Mouse (Mus musculus) ES-E14 (cell line): ENCODE data around the gene Tram2. TPM values are rescaled to one million over a fixed set of nuclear protein-coding genes. Genes with fewer than 3 reads are reported as not detected.

Source experiments
- DNase-seq: peaks from one replicate; pipeline ENCODE4 v3.0.0-alpha.2; 2013; ENCODE audit warnings: low read depth, low spot score
- H3K27ac ChIP-seq: 2 replicates; pipeline ENCODE4 v1.5.1; 2012; ENCODE audit warnings: low read depth, mild to moderate bottlenecking, low read length, moderate library complexity, mixed read lengths; ENCODE audit not compliant: poor library complexity, insufficient read depth, severe bottlenecking
- H3K36me3 ChIP-seq: 2 replicates; pipeline ENCODE4 v1.6.1; 2012; ENCODE audit warnings: mild to moderate bottlenecking, low read length, moderate library complexity, mixed read lengths; ENCODE audit not compliant: control insufficient read depth, poor library complexity, insufficient read depth, severe bottlenecking
- H3K4me1 ChIP-seq, 2 experiments: fragments of 150-350 bp in 1 of 2; sonication (generic) in 1 of 2; 2 replicates each; pipeline ENCODE4 v1.6.1; 2012; ENCODE audit warnings: low read length in 2 of 2, mild to moderate bottlenecking in 1 of 2, mixed read lengths in 1 of 2; ENCODE audit not compliant: control insufficient read depth in 2 of 2, insufficient read depth in 2 of 2, poor library complexity in 1 of 2
- H3K4me3 ChIP-seq, 2 experiments: fragments of 150-350 bp in 1 of 2; sonication (generic) in 1 of 2; 2 replicates each; pipeline ENCODE4 v1.5.1; 2012; ENCODE audit warnings: low read length in 2 of 2, low read depth in 1 of 2, mild to moderate bottlenecking in 1 of 2, mixed read lengths in 1 of 2; ENCODE audit not compliant: insufficient read depth in 1 of 2, poor library complexity in 1 of 2, severe bottlenecking in 1 of 2
- H3K9ac ChIP-seq: 2 replicates; pipeline ENCODE4 v1.6.1; 2012; ENCODE audit warnings: low read depth, mild to moderate bottlenecking, low read length, mixed read lengths; ENCODE audit not compliant: poor library complexity, insufficient read depth, severe bottlenecking
- H3K9me3 ChIP-seq: fragments of 150-350 bp; sonication (generic); 2 replicates; pipeline ENCODE4 v1.6.1; 2012; ENCODE audit warnings: low read depth, mild to moderate bottlenecking, low read length; ENCODE audit not compliant: control insufficient read depth, insufficient read depth
- CHD2 ChIP-seq: IDR thresholded peaks from 2 replicates; pipeline ENCODE4 v1.6.1; 2014; ENCODE audit warnings: mild to moderate bottlenecking, low read depth, low read length, inconsistent platforms
- HCFC1 ChIP-seq: IDR thresholded peaks from 2 replicates; pipeline ENCODE4 v1.6.1; 2012; ENCODE audit warnings: low read length, inconsistent platforms, borderline replicate concordance; ENCODE audit not compliant: insufficient read depth
- MAFK ChIP-seq: IDR thresholded peaks from 2 replicates; pipeline ENCODE4 v1.6.1; 2014; ENCODE audit warnings: mild to moderate bottlenecking, low read depth, low read length, inconsistent platforms; ENCODE audit not compliant: insufficient read depth
- ZC3H11A ChIP-seq: IDR thresholded peaks from 2 replicates; pipeline ENCODE4 v1.6.1; 2012; ENCODE audit warnings: low read depth, mild to moderate bottlenecking, inconsistent platforms, low read length, borderline replicate concordance
- ZNF384 ChIP-seq: IDR thresholded peaks from 2 replicates; pipeline ENCODE4 v1.6.1; 2012; ENCODE audit warnings: low read depth, low read length, inconsistent platforms
- in situ Hi-C, 2 experiments: fragments of 600-800 bp; cut with MboI; formaldehyde crosslinking; loops; one replicate each; pipeline ENCODE4 v1.15.1; 2025; ENCODE audit warnings: low sequenced_read_pairs in 2 of 2, inconsistent platforms in 1 of 2; ENCODE audit not compliant: unreplicated experiment in 2 of 2
- total RNA-seq: library from RNA; depleted of rRNA; stranded (reverse); fragments of 300-350 nt; gene quantifications from 2 replicates; pipeline ENCODE4 v1.2.3, GENCODE M21; 2012

Gene Tram2
- total RNA-seq, 1 experiment: 5.1 TPM

- Histone ChIP-seq H3K36me3 (no peaks in the 10 kb centered on the region), H3K9me3 (no peaks in the 10 kb centered on the region), H3K9ac (no peak overlapping the region), H3K4me1 (peaks cover 4 to 5% of the 10 kb centered on the region in 2 experiments; a peak in 3 of 4 replicates), H3K27ac (no peak overlapping the region), H3K4me3 (no peak overlapping the region)
- in situ Hi-C loops: no loop called here
- TF ChIP-seq CHD2: no peak
- TF ChIP-seq ZNF384: no peak
- TF ChIP-seq MAFK: no peak
- TF ChIP-seq HCFC1: no peak
- TF ChIP-seq ZC3H11A: no peak
- DNase-seq: no peak
Observed at GRCm38 (mm10) chr1:21070658-21071057, 8.4 kb downstream of the Tram2 start.

GRCm38 (mm10) chr1:21069830-21070522, 9.1 kb downstream of the Tram2 start:
- H3K36me3 ChIP-seq: no peaks in the 10 kb centered on the region
- TF ChIP-seq MAFK (no peak), CHD2 (no peak), ZC3H11A (no peak), HCFC1 (no peak), ZNF384 (no peak)
- in situ Hi-C loops: no loop called here
- DNase-seq: no peak
- no peak overlapping the region for H3K4me3 ChIP-seq
- no peak overlapping the region for H3K27ac ChIP-seq
- H3K4me1 ChIP-seq: peaks cover 0 to 5% of the 10 kb centered on the region in 2 experiments; a peak in 2 of 4 replicates
- no peaks in the 10 kb centered on the region for H3K9me3 ChIP-seq
- H3K9ac ChIP-seq: no peak overlapping the region

- DNase-seq: no peak
- H3K4me1 ChIP-seq: peaks cover 0 to 5% of the 10 kb centered on the region in 2 experiments; a peak in 2 of 4 replicates
- H3K9ac ChIP-seq: no peak overlapping the region
- no peak overlapping the region for H3K4me3 ChIP-seq
- H3K36me3 ChIP-seq: no peaks in the 10 kb centered on the region; the same call in 1 of the 2 replicates
- no peak for TF ChIP-seq MAFK
- no peak for TF ChIP-seq HCFC1
- TF ChIP-seq ZNF384: no peak
- TF ChIP-seq CHD2: no peak
- no peak for TF ChIP-seq ZC3H11A
- H3K27ac ChIP-seq: no peak overlapping the region
- in situ Hi-C loops: no loop called here
- no peaks in the 10 kb centered on the region for H3K9me3 ChIP-seq
Observed at GRCm38 (mm10) chr1:21068491-21068890, 10.5 kb downstream of the Tram2 start.

- DNase-seq: no peak
- Histone ChIP-seq H3K9ac (no peak overlapping the region), H3K9me3 (no peaks in the 10 kb centered on the region), H3K4me3 (no peak overlapping the region), H3K4me1 (peaks cover 0 to 5% of the 10 kb centered on the region in 2 experiments; a peak in 2 of 4 replicates), H3K36me3 (no peaks in the 10 kb centered on the region; the same call in 1 of the 2 replicates), H3K27ac (no peak overlapping the region)
- in situ Hi-C loops: no loop called here
- no peak for TF ChIP-seq CHD2
- no peak for TF ChIP-seq ZNF384
- TF ChIP-seq MAFK: no peak
- no peak for TF ChIP-seq HCFC1
- no peak for TF ChIP-seq ZC3H11A
Observed at GRCm38 (mm10) chr1:21067536-21068221, 11.3 kb downstream of the Tram2 start.
